Mouse (Mus musculus): ENCODE data around the gene Unc45a.

Unc45a gene

GRCm38 (mm10) chr7:80280998-80281397 lies 59.8 kb downstream of the Unc45a start:
- DNase-seq (ENCODE audit: low spot score), result no peak

DNA sequence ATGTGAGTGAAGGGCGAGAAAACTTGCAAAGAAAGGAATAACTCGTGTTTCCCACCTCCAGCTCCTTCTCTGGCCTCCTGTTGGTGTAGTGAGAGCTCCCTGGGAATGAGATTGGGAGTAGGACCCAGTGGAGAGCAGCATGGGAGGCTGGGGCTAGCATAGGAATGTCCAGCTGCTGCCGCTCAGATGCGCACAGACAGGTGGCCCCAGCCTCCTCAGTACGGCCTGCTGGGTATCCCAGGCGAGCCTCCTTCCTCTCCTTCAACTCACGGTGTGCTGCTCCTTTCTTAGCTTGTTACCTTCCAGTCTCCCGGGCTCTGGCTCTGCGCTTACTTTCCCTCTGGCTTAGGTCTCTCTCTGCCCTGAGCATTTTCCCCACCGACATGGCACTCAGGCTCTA lies 60.8 kb downstream of the Unc45a start:
- DNase-seq (ENCODE audit: low spot score), result no peak

DNA sequence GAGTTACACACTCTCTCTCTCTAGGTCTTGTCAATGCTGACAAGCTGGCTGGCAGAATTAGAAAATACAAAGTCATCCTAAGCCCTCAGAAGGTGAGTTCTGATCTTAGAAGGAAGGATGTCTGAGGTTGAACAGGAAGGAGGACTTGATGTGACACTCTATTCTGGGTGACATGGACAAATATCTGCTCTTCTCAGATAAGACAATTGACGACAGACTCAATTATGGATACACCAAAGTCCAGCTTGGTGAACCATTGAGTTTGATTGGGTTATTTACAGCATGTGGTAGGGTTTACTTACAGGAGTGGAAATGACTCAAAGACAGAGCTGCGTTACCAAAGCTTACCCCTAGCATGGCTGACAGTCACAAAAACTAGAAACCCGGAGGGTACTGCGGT lies 64.4 kb downstream of the Unc45a start:
- DNase-seq (ENCODE audit: low spot score), result no peak

All from spleen, adult 12 weeks (tissue).